Mouse (Mus musculus) Muller cell, postnatal 12 days (primary cell): ENCODE measurements around the gene Hist1h2bc.
"Not testable (repeated sequence)": the region's sequence is repeated elsewhere in the genome, so short reads cannot be mapped to it uniquely, and the experiment has no call there.

ENCODE experiments used
- DNase-seq: peaks from one replicate; pipeline ENCODE4 v3.0.0-alpha.2; 2015; ENCODE audit errors: inconsistent ontology term

The Hist1h2bc gene

DNA sequence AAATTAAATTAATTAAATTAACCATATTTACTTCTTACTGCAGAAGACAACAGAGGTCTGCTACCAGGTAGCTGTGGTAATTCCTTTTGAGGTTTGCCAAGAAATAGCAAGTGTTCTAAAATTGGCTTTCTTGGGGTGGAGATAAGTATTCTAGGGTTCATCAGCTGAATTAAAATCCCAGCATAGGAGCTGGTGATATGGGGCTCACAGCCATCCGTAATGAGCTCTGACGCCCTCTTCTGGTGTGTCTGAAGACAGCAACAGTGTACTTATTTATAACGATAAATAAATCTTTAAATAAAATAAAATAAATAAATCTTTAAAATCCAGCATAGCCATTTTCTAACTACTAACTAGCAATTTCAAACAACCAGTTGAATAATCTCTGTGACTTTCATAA, 15.8 kb downstream of the Hist1h2bc start:
- no peak for DNase-seq

DNA sequence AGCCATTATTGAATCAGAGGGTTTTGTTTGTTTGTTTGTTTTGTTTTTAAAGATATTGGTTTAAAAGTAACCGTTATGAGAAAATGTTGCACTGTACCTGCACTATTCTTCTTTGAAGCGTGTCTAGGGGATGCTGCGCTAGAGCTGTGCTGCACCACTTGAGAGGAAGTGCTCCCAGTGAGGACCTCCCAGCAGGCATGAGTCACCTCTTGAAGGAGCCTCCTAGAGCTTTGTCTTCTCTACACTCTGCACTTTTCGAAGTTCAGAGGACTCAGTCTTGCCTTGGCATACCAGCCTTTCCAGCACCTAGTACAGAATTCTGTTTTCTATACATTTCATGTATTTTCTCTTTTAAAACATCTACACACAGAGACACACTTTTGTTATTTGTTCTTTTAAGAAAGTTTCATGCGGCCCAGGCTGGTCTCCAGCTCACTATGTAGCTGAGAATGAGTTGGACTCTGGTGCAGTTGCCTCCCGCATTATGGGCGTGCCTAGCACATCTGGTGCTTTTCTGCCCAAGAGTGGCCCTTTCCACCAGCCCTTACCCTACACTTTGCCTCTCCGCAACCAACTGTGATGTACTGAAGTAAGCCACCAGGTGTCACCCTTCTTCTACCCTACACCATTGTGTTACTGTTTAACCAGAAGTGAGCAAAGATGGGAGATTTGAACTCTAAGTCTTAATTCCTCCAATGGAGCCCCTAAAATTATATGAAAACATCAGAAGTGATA, 17.0 kb downstream of the Hist1h2bc start:
- DNase-seq: peak; percentile 63

DNA sequence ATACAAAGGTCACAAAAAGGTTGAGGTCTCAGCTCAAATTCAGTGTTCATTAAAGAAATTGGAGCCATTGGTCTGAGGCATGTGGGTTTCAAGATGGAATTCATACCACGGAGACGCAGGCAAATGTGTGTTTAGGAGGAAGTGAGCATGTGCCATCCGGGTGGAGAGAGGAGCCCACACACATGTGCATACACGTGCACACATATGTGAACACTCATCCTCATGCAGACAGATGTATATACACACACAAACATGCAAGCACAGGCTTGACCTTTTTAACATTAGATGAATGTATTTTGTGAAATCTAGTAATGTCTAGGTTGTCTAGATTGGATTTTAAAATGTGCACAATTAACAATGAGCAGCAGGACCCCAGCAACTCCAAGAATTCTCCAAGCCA, 18.2 kb downstream of the Hist1h2bc start:
- DNase-seq: no peak

DNA sequence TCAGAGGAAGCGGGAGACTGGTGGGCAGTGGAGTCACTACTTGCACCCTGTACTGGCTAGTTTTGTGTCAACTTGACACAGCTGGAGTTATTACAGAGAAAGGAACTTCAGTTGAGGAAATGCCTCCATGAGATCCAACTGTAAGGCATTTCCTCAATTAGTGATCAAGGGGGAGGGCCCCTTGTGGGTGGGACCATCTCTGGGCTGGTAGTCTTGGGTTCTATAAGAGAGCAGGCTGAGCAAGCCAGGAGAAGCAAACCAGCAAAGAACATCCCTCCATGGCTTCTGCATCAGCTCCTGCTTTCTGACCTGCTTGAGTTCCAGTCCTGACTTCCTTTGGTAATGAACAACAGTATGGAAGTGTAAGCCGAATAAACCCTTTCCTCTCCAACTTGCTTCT, 18.8 kb downstream of the Hist1h2bc start:
- not testable (repeated sequence) for DNase-seq

DNA sequence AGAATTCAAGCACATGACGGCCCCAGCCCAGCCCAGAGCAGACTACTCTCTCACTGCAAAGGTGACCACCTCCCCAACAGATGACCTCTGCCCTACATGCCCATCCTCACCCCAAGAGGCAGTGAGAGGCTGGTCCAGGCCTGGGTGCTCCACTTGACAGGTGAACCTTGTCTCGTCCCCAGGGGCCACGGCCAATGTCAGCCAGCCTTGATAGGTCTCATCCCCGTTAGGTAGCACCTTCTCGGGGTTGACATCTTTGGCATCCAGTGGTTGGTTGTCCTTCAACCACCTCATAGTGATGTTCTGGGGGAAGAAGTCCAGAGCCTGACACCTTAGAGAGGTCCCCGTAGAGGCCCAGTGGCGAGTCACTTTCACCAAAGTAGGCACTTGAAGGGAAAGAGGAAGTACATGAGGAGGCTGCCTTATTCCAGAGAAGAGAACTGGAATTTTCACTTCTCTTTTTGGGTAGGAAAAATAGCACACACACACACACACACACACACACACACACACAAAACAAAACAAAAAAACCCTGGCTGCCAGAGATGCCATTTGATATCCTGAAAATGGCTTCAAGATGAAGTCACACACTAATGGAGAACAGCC, 21.9 kb downstream of the Hist1h2bc start:
- no peak for DNase-seq

DNA sequence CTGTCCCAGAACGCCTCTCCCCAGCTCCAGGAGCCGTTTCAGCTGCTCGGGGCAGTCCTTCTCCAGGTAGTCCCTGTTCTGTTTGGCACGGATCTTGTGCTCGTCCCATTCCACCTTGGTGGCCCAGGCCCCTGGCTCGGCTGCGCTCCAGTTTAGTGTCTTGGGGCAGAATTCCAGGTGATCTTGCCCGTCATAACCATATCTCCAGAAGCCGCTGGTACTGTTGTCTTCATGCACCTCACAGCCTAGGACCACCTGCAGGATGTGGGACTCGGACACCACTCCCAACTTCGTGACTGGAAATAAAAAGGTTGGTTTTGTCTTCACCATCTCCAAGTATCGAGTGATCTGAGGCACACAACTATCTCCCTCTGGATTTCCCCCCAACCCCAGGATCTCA, 22.8 kb downstream of the Hist1h2bc start:
- DNase-seq: no peak

DNA sequence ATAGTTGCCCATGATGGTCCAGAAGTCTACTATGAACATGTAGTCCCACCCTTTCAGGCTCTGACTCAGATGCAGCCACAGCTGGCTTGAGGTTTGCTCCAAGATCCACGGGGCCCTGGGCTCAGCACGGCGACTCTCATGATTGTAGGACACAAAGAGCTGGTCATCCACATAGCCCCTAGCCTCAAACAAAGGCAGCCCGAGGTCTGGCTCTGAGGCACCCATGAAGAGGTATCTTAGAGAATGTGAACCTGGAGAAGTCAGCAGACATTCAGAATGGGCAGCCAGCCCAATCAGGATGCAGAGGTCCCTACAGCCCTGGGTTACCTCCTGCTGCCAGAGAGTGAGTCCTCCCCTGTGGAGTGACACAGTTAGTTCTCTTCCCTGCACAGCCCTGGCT, 24.0 kb downstream of the Hist1h2bc start:
- DNase-seq: no peak

DNA sequence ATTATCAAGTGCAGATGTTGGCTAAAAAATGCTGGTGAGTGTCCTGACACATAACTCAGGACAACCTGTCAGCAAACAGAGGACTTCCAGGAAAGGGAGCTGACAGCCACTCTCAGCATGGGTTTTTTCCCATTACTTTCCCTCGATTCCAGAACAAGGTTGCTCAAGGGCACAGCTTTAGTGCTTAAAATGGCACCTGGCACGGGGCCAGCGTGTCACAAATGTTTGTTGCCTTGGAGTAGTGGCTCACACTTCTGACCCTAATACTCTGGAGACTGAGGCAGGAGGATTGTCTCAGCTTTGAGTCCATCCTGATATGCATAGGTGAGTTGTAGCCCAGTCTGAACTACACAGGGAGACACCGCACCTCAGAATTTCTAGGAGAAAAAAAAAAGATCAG, 24.7 kb downstream of the Hist1h2bc start:
- DNase-seq: no peak

DNA sequence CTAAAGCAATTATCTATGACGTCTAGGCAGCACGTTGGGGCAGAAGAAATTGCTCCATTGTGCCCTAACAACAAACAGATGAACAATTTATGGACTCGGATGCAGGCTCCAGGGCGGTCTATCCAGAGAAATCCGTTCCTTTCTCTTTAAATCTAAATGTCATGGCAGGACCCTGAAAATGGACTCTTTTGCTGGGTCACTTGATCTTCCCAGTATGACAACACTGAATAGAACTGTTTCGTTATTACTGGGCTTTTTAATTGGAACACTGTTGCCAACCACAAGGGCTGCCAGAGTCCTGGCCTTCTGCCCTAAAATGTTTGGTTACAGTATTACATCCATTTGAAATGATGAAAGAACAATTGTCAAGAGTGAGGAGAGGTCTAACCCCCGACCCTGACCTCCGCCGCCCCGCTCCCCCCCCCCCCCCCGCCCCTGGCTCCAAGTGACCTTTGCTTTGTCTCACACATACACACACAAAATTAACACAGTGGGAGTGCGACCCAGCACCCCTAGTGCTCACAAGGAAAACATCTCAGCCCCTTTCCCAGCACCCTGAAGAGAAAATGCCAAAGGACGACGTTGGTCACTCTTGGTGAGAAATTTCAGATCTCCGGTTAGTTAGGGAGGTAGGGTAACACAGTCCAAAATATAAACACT, 25.8 kb downstream of the Hist1h2bc start:
- DNase-seq: peak; percentile 79

DNA sequence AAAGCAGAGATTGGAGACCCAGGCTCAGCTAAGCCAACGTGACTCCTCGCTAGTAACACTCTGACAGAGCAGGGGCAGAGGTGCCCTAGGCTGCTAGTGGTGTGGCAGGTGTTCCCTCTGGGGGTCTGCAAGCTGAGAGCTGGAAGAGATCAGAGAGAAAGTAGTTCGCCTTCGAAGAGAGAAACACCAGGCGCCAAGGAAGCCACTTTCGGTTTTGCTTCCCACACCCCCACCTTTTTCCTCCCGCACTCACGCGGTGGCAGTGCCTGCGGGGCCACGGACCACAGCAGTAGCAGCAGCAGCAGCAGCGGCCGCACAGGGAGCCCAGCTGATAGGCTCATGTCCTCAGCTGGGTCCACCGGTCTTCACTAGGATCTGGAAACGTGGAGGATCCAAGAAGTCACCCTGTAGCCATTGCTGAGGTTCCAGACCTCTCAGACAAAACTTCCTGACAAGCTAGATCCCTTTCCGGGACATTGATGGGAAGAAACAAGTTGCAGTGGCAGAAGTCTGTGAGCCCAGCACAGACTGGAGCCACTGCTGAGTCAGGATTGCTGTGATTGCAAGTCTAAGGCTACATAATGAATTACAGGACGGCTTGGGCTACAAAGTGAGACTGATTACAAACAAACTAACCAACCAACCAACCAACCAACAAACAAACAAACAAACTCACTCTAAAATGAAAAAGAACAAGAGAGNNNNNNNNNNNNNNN, 26.5 kb downstream of the Hist1h2bc start, which contains the start of gene Hfe:
Gene Hfe, minus strand, starts transcription at position 481 of the 716 bp plus-strand sequence.
- peak; percentile 83 for DNase-seq

DNA sequence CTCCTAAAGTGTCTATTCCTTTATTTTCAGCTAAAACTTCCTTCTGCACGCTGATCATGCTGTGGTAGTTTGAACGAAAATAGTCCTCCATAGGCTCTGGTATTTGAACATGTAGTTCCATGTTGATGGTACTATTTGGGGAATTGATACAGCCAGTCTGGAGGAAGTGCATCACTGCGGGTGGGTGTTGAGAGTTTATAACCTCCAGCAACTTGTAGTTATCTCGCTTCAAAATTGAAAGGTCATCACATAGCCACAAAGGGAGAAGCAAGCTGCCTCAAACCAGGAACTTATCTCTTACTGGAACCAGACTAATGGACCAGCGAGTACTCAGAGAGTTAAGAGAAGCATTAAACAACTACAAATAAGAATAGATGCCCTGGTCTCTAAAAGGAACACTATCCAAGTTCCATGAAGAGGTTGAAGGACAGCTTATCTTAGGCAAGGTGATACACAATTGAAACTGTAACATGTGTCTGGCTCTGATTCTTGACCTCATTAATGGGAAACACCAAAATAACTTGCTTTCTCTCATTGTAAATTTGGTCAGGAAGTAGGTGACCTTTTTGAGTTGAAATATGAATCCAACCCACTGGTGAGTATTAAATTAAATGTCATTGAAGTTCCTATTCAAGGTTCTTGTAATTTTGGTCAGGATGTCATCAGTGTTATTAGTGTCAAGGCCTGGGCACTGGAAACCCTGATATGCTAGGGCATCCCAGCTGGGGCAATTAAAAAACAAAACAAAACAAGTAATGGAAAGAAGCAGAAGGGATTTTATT, 32.5 kb downstream of the Hist1h2bc start:
- no peak for DNase-seq

DNA sequence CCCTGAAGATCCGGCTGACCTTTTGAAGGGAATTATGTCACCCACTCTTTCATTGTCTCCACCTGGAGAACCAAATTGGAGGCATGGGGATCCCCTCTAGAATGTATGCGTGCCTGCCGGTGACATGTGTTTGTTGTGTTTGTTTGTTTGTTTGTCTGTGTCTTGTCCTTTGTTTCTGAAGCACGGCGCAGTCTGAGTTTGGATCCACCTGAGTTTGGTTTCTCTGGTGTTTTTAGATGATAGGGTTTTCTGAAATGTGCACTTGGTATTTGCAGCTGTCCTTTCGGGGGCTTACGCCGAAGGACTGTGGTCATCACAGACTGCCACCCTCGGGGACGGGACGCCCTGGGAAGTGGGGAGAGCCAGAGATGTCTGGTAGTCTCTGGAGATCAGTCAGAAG, 33.2 kb downstream of the Hist1h2bc start:
- DNase-seq: no peak

DNA sequence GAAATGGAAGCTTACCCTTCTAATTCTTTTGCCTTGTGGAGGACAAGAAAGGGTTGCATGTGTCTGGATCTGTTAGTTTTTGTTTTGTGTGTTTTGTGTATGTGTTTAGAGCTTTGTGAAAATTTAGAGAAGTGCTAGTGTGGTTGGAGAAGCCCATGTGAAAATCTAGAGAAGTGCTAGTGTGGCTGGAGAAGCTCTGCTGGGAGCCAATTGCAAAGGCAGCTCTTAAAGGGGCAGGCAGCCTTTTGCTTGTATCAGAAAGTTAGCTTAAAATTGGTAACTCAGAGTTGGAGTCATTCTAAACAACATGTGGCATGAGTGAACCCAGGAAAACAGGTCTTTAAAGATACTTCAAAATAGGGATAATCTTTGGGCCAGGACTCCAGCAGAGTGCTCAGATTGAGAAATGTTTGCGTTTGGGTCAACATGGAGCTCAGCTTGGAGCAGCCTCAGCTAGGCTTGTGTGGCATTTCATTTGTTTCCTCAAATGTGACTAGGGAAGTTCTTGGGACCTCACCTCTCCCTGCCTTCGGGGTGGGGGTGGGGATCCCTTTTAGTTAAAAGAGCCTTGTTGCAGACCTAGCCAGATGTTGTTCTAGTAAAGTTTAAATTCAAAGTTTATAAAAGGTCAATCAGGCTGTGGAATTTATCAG, 33.7 kb downstream of the Hist1h2bc start:
- not testable (repeated sequence) for DNase-seq

DNA sequence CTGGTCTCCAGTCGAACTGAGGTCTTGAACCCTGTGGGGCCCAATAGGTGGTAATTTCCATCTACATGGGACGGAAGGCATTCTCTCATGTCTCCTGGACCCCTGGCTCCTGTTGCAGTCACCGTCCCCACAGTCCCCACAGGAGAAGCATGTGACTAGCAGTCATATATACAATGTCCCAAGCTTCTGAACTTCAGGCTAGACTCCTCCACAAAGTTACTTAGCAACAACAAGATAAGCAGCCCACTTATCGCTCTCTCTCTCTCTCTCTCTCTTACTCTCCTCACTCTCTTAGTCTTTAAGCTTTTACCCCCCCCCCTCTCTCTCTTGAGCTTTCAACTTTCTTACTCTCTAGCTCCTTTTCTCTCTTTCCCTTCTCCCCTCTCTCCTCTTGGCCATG, 40.2 kb downstream of the Hist1h2bc start:
- no peak for DNase-seq

DNA sequence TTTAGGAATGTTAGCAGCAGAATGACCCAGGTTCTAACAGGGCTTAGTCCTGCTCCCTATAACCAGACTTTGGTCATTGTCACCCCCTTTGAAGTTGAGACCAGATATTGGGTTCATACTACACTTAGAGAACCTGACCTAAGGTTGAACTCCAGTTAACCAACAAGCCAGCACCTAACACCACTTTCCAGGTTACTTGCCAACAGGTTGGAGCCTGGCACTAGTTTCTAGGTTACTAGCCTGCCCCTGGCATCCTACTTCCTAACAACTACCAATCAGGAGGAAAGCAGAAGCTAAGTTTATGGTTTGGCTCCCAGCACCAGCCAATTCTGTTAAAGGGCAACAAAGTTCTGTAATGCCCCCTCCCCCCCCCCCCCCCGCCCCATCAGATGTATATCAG, 41.2 kb downstream of the Hist1h2bc start:
- no peak for DNase-seq

DNA sequence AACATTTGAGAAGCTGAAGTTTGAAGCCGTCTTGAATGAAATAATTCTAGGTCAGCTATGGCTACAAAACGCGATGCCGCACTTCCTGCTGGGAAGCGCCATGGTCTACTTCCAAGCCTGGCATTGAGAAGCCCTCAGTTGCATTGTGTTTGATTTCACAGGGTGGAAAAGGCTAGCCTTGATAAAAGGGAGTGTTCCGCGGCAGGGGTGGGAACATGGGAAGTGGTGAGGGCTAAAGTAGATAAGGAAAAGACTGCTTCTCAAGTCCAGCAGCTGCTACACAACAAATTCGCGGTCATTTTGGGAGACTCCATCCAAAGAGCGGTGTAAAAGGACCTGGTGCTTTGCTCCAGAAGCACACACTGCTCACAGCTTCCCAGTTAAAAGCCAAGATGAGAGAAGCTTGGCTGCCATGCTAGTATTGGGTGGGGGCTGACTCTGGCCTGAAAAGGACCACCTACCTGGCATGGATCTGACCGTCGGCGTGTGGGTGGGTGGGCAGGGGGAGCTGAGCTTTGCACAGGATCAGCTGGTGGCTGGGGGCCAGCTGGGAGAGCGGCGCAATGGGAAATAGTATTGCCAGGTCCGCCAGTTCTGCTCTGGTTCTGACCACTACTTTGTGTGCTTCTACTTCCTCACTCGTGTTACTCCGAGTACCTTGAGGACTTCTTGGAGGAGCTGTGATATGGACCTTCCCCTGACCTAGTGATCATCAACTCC, 44.6 kb downstream of the Hist1h2bc start:
- DNase-seq: no peak

DNA sequence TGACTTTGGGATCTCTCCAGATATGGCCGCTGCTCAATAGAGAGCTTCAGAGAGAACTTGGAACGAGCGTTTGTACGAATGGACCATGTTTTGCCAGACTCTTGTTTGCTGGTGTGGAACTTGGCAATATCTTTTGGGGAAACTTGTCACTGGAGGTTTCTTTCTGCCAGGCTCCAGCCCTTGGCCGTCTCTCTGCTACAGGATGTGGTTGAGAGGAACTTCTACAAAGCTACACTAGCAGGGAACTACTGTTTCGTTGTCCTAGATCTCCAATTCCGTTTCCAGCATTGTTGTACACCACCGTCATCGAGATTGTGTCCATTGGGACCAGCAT, 45.2 kb downstream of the Hist1h2bc start:
- no peak for DNase-seq

DNA sequence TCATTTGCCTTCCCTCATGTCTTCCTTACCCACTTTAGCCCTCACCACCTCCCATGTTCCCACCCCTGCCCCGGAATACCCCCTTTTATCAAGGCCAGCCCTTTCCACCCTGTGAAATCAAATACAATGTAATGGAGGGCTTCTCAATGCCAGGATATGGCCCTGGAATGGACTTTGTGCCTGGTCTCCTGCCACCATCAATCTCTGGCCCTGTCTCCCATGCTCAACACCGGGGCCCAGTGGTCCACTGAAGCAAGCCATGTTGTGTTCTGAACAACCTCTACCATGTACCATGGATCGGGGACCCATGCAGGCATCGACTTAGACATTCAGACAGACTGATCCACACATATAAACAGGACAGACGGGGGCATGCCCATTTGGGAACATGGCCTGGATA, 45.7 kb downstream of the Hist1h2bc start:
- DNase-seq: no peak

DNA sequence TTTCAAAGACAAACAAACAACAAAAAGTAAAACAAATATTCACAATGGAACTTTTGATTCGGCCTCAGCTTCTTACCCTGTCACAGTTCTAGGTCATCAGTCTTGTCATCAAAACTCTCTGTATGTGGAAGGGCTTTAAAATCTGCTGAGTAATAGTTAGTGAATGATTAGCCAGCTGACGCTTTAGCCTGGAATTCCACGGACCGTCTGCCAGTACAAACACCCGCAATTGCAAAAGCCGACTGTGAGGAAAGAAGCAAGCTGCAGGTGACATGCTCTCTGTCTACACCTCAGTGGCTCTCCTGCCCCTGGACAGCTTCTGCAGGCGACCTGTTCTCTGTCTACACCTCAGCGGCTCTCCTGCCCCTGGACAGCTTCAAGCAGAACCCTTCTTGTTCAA, 46.5 kb downstream of the Hist1h2bc start:
- DNase-seq: peak; percentile 79

DNA sequence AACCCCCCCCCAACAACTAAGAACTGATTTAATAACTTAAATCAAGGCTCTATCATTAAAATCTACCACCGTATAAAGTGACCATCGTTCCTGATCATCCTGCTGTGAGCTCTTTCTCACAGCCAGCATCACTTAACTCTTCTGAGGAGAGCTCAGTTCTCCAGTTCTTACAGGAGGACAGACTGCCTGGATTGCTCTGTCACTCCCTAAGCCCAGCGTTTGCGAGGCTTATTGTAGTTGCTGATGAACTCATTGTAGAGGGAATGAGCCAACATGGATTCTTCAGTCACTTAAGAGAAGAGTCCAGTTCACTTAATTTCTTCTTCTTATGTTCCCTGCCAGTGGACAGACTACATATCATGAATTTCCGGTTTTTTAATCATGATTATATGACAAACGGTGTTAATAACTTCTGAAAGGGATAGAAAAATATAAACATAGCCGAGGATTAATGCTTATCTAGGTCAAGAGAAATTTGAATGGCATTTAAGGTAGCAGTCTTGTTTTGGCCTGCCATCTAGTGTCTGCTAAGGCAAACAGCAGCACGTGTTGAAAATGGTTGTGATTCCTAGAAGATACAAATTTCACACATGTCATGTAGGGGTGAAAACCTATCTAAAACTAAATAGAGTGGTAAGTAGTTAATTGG, 48.3 kb downstream of the Hist1h2bc start:
- DNase-seq: peak; percentile 53
